Mouse (Mus musculus) thymus, adult 2 months (tissue): ENCODE results near the gene Rccd1. TPM values are rescaled to one million over a fixed set of nuclear protein-coding genes. Genes with fewer than 3 reads are reported as not detected.
"Not testable (repeated sequence)": the region's sequence is repeated elsewhere in the genome, so short reads cannot be mapped to it uniquely, and the experiment has no call there.

Experiments used
- DNase-seq: peaks from one replicate; pipeline ENCODE4 v3.0.0; 2021
- H3K27ac ChIP-seq: fragments of 200-500 bp; 2 replicates; pipeline ENCODE4 v1.5.1; 2012; ENCODE audit warnings: low read length, control low read depth; ENCODE audit not compliant: control insufficient read depth, insufficient read depth
- H3K27me3 ChIP-seq: fragments of 200-500 bp; 2 replicates; pipeline ENCODE4 v1.6.1; 2012; ENCODE audit warnings: mild to moderate bottlenecking, low read length, moderate library complexity, mixed read lengths; ENCODE audit not compliant: control insufficient read depth, insufficient read depth
- H3K36me3 ChIP-seq: fragments of 200-500 bp; 2 replicates; pipeline ENCODE4 v1.6.1; 2012; ENCODE audit warnings: mild to moderate bottlenecking, low read length, moderate library complexity; ENCODE audit not compliant: control insufficient read depth, insufficient read depth
- H3K4me1 ChIP-seq: fragments of 200-500 bp; replicated peaks from 2 replicates; pipeline ENCODE4 v1.6.1; 2012; ENCODE audit warnings: low read length; ENCODE audit not compliant: control insufficient read depth, insufficient read depth
- H3K4me3 ChIP-seq: fragments of 200-500 bp; 2 replicates; pipeline ENCODE4 v1.5.1; 2012; ENCODE audit warnings: mild to moderate bottlenecking, low read length, control low read depth, moderate library complexity; ENCODE audit not compliant: control insufficient read depth, insufficient read depth
- CTCF ChIP-seq: fragments of 200-500 bp; IDR thresholded peaks from 2 replicates; pipeline ENCODE4 v1.5.1; 2012; ENCODE audit warnings: mild to moderate bottlenecking, control low read depth, low read length, moderate library complexity, borderline replicate concordance; ENCODE audit not compliant: control insufficient read depth, poor library complexity, insufficient read depth; ENCODE audit errors: extremely low read depth
- POLR2A ChIP-seq: fragments of 200-500 bp; IDR thresholded peaks from 2 replicates; pipeline ENCODE4 v1.6.1; 2012; ENCODE audit warnings: mild to moderate bottlenecking, low read length, control low read depth, moderate library complexity; ENCODE audit not compliant: control insufficient read depth, poor library complexity, insufficient read depth; ENCODE audit errors: extremely low read depth
- WGBS: fragments of 180-500 bp; shearing (Covaris S2); methylation state at CpG from one replicate; pipeline ENCODE4 v1.1.7; 2018; 5-methylcytosine and 5-hydroxymethylcytosine counted together
- polyA plus RNA-seq: library from polyadenylated mRNA; depleted of rRNA; stranded (reverse); fragments of >200 nt; gene quantifications from 2 replicates; pipeline ENCODE4 v1.2.3, GENCODE M21; 2012

The Rccd1 gene
- polyA plus RNA-seq, 1 experiment, result 20.4 TPM

DNA sequence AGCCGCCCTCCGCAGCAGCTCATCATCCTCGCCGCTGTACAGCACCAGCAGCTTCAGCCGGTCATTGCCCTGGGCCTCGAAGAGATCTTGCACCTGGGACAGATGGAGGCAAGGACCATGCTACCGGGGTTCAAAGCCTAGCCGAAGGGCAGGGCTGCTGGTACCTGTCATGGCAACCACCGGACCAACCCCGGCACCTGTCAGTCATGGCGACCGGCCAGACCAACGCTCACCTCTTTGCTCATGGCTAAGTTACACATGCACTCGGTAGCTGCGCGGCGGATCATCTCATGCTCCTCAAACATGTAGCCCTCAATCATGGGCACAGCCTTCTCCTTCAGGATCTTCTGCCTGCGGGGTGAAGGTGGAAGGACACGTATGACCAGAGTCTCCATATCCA, 1.8 kb upstream of the Rccd1 start:
- Histone ChIP-seq H3K4me1 (peaks cover 3% of the 10 kb centered on the region), H3K27me3 (no peaks in the 10 kb centered on the region), H3K36me3 (peaks cover 52% of the 10 kb centered on the region), H3K4me3 (no peak overlapping the region), H3K27ac (no peak overlapping the region)
- WGBS, result 99% methylated on average over 19 of the region's 19 CpGs
- no peak for TF ChIP-seq CTCF
- no peak for TF ChIP-seq POLR2A
- DNase-seq, result no peak

GRCm38 (mm10) chr7:80325292-80325868, 1.1 kb upstream of the Rccd1 start:
- Histone ChIP-seq H3K27ac (no peak overlapping the region), H3K4me1 (peaks cover 3% of the 10 kb centered on the region), H3K27me3 (no peaks in the 10 kb centered on the region), H3K4me3 (no peak overlapping the region), H3K36me3 (peaks cover 45% of the 10 kb centered on the region)
- TF ChIP-seq POLR2A (no peak), CTCF (no peak)
- no peak for DNase-seq
- WGBS, result 97% methylated on average over 16 of the region's 16 CpGs

DNA sequence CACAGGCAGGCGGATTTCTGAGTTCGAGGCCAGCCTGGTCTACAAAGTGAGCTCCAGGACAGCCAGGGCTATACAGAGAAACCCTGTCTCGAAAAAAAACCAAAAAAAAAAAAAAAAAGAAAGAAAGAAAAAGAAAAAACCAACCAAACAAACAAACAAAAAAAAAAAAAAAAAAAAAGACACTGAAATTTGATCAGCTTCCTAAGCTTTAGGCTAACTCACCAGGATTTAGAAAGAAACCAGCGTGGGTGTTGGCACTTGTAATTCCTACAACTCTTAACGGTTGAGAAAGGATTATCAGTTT, 514 bp upstream of the Rccd1 start:
- H3K27ac ChIP-seq, DNase-seq, H3K4me1 ChIP-seq, H3K4me3 ChIP-seq, H3K27me3 ChIP-seq: not testable (repeated sequence)
- WGBS, result 49% methylated on average over 5 of the region's 5 CpGs
- peaks cover 39% of the 10 kb centered on the region for H3K36me3 ChIP-seq

- Histone ChIP-seq H3K4me3 (no peak overlapping the region; the same call in 1 of the 2 replicates), H3K36me3 (peaks cover 25% of the 10 kb centered on the region), H3K4me1 (peaks cover 3% of the 10 kb centered on the region), H3K27ac (no peak overlapping the region), H3K27me3 (no peaks in the 10 kb centered on the region)
- TF ChIP-seq CTCF, result no peak
- TF ChIP-seq POLR2A, result no peak
- 20% methylated on average over 8 of the region's 8 CpGs for WGBS
- DNase-seq, result no peak
Measured at GRCm38 (mm10) chr7:80323336-80323735, 918 bp downstream of the Rccd1 start.

DNA sequence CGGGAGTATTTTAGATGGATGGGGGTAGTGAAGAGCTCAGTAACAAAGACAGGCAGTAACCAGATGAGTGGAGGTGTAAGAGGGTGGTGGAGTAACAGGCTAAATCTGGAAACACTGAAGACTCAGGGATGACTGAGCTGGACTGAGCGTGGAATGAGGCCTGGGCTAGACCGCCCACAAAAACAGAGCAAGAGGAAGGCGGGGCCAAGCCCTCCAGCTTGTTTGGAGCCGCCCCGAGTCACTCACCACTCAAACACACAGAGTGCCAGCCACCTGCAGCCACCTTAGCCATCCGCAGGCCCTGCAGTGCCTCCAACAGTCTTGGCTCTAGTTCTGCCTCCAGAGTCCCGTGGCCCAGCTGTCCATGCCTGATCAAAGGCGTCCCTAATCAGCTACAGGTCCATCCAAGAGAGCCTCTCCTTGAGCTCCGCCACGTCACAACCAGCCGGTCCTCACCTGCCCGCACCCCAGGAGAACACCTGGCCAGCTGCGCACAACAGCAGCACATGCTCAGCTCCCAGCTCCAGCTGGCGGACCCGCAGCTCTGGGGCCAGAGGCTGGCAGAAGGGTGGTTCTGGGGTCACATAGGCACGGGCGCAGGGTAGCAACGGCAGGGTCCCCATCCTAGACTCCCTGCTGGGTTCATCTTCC, 4.3 kb downstream of the Rccd1 start:
- WGBS, result 96% methylated on average over 19 of the region's 19 CpGs

DNA sequence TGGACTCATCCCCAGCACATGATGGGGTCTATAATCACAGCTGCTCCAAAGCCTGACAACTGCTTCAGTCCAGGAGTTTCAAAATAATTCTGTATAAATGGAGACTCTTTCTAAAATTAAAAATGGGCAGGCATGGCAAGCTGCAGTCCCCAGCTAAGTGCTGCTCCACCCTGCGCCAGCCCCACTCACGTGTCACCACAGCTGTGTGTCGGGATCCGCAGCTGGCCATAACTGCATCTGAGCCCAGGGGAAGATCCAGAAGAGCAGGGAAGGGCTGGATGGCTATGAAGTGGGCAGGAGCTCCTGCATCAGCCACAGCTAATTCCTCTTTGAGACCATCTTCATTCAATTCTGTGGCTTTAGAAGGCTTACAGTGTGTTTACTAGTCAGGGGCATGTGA, 5.6 kb downstream of the Rccd1 start:
- Histone ChIP-seq H3K4me1 (peaks cover 3% of the 10 kb centered on the region), H3K36me3 (peaks cover 38% of the 10 kb centered on the region), H3K4me3 (no peak overlapping the region), H3K27me3 (no peaks in the 10 kb centered on the region), H3K27ac (no peak overlapping the region)
- TF ChIP-seq POLR2A (no peak), CTCF (no peak)
- 94% methylated on average over 4 of the region's 4 CpGs for WGBS
- no peak for DNase-seq

More for the DNA sequence above, 4.3 kb downstream of the Rccd1 start:
- TF ChIP-seq POLR2A (no peak), CTCF (no peak)
- Histone ChIP-seq H3K4me1 (peaks cover 3% of the 10 kb centered on the region), H3K27ac (no peak overlapping the region), H3K36me3 (peaks cover 25% of the 10 kb centered on the region), H3K4me3 (no peak overlapping the region), H3K27me3 (no peaks in the 10 kb centered on the region)
- DNase-seq, result no peak
